Mouse (Mus musculus) MEL (cell line): ENCODE data around the gene Kcnh6. TPM values are rescaled to one million over a fixed set of nuclear protein-coding genes. Genes with fewer than 3 reads are reported as not detected.

ENCODE experiments used
- DNase-seq: peaks from one replicate; pipeline ENCODE4 v3.0.0; 2011; ENCODE audit warnings: low read depth, low spot score
- H3K27ac ChIP-seq: 2 replicates; pipeline ENCODE4 v1.5.1; 2012; ENCODE audit warnings: low read depth, mild to moderate bottlenecking, control low read depth, low read length, moderate library complexity; ENCODE audit not compliant: control insufficient read depth
- H3K27me3 ChIP-seq, 2 experiments: fragments of 150-350 bp in 1 of 2; sonication (generic) in 1 of 2; 2 replicates each; pipeline ENCODE4 v1.6.1; 2012; ENCODE audit warnings: low read length in 2 of 2, mild to moderate bottlenecking in 2 of 2, improper control_type of control experiment in 1 of 2, moderate library complexity in 1 of 2; ENCODE audit not compliant: insufficient read depth in 2 of 2, control insufficient read depth in 1 of 2
- H3K36me3 ChIP-seq, 2 experiments: 2 replicates each; pipeline ENCODE4 v1.6.1; 2012 to 2014; ENCODE audit warnings: low read length in 2 of 2, improper control_type of control experiment in 1 of 2, inconsistent platforms in 1 of 2, mild to moderate bottlenecking in 1 of 2; ENCODE audit not compliant: insufficient read depth in 2 of 2, control insufficient read depth in 1 of 2
- H3K4me1 ChIP-seq, 2 experiments: fragments of 150-350 bp in 1 of 2; sonication (generic) in 1 of 2; 2 replicates each; pipeline ENCODE4 v1.6.1; 2012; ENCODE audit warnings: low read length in 2 of 2, improper control_type of control experiment in 1 of 2, mild to moderate bottlenecking in 1 of 2; ENCODE audit not compliant: insufficient read depth in 2 of 2, control insufficient read depth in 1 of 2
- H3K4me3 ChIP-seq, 2 experiments: fragments of 150-350 bp in 1 of 2; sonication (generic) in 1 of 2; 2 replicates each; pipeline ENCODE4 v1.5.1; 2012; ENCODE audit warnings: low read depth in 2 of 2, low read length in 2 of 2, mild to moderate bottlenecking in 2 of 2, moderate library complexity in 2 of 2, control low read depth in 1 of 2, improper control_type of control experiment in 1 of 2; ENCODE audit not compliant: control insufficient read depth in 1 of 2, insufficient read depth in 1 of 2
- H3K79me2 ChIP-seq: 2 replicates; pipeline ENCODE4 v1.6.1; 2012; ENCODE audit warnings: mild to moderate bottlenecking, low read length, moderate library complexity; ENCODE audit not compliant: control insufficient read depth, poor library complexity, insufficient read depth
- H3K9ac ChIP-seq: 2 replicates; pipeline ENCODE4 v1.6.1; 2012; ENCODE audit warnings: low read depth, mild to moderate bottlenecking, control low read depth, low read length, moderate library complexity; ENCODE audit not compliant: control insufficient read depth, poor library complexity, severe bottlenecking
- H3K9me3 ChIP-seq: fragments of 150-350 bp; sonication (generic); replicated peaks from 2 replicates; pipeline ENCODE4 v1.6.1; 2012; ENCODE audit warnings: mild to moderate bottlenecking, low read length, improper control_type of control experiment, moderate library complexity; ENCODE audit not compliant: insufficient read depth
- BHLHE40 ChIP-seq: IDR thresholded peaks from 2 replicates; pipeline ENCODE4 v1.6.1; 2012; ENCODE audit warnings: low read depth, mild to moderate bottlenecking, inconsistent platforms, low read length, improper control_type of control experiment, borderline replicate concordance
- CHD1 ChIP-seq: IDR thresholded peaks from 2 replicates; pipeline ENCODE4 v1.6.1; 2012; ENCODE audit warnings: low read depth, mild to moderate bottlenecking, inconsistent platforms, low read length, improper control_type of control experiment
- CHD2 ChIP-seq: IDR thresholded peaks from 2 replicates; pipeline ENCODE4 v1.6.1; 2011; ENCODE audit warnings: low read length, improper control_type of control experiment
- ELF1 ChIP-seq: IDR thresholded peaks from 2 replicates; pipeline ENCODE4 v1.6.1; 2014; ENCODE audit warnings: low read depth, mild to moderate bottlenecking, inconsistent platforms, low read length, improper control_type of control experiment, moderate library complexity
- EP300 ChIP-seq, 2 experiments: IDR thresholded peaks; 2 replicates each; pipeline ENCODE4 v1.6.1; 2011; ENCODE audit warnings: improper control_type of control experiment in 2 of 2, low read length in 2 of 2, low read depth in 1 of 2, mild to moderate bottlenecking in 1 of 2
- GABPA ChIP-seq: IDR thresholded peaks from 2 replicates; pipeline ENCODE4 v1.6.1; 2012; ENCODE audit warnings: low read depth, mild to moderate bottlenecking, inconsistent platforms, low read length, improper control_type of control experiment, moderate library complexity
- HCFC1 ChIP-seq: IDR thresholded peaks from 2 replicates; pipeline ENCODE4 v1.6.1; 2012; ENCODE audit warnings: low read depth, mild to moderate bottlenecking, inconsistent platforms, low read length, improper control_type of control experiment, moderate library complexity
- JUND ChIP-seq: IDR thresholded peaks from 2 replicates; pipeline ENCODE4 v1.6.1; 2011; ENCODE audit warnings: low read depth, mild to moderate bottlenecking, improper control_type of control experiment, low read length
- KAT2A ChIP-seq: conservative IDR thresholded peaks from 2 replicates; pipeline ENCODE4 v1.6.1; 2012; ENCODE audit warnings: low read depth, low read length, improper control_type of control experiment, inconsistent platforms
- MAX ChIP-seq: IDR thresholded peaks from 2 replicates; pipeline ENCODE4 v1.6.1; 2011; ENCODE audit warnings: low read length, improper control_type of control experiment
- MAZ ChIP-seq: IDR thresholded peaks from 2 replicates; pipeline ENCODE4 v1.6.1; 2012; ENCODE audit warnings: low read depth, mild to moderate bottlenecking, inconsistent platforms, low read length, improper control_type of control experiment
- MXI1 ChIP-seq: IDR thresholded peaks from 2 replicates; pipeline ENCODE4 v1.6.1; 2011; ENCODE audit warnings: mild to moderate bottlenecking, low read depth, low read length, improper control_type of control experiment
- MYB ChIP-seq: IDR thresholded peaks from 2 replicates; pipeline ENCODE4 v1.6.1; 2011; ENCODE audit warnings: mild to moderate bottlenecking, low read depth, low read length, improper control_type of control experiment
- MYC ChIP-seq: IDR thresholded peaks from 2 replicates; pipeline ENCODE4 v1.6.1; 2011; ENCODE audit warnings: low read depth, mild to moderate bottlenecking, low read length, improper control_type of control experiment, moderate library complexity
- NELFE ChIP-seq: IDR thresholded peaks from 2 replicates; pipeline ENCODE4 v1.6.1; 2011; ENCODE audit warnings: low read depth, low read length, improper control_type of control experiment
- POLR2A ChIP-seq, 2 experiments: IDR thresholded peaks; 2 replicates each; pipeline ENCODE4 v1.6.1; 2011 to 2012; ENCODE audit warnings: low read length in 2 of 2, mild to moderate bottlenecking in 2 of 2, control low read depth in 1 of 2, improper control_type of control experiment in 1 of 2, low read depth in 1 of 2, moderate library complexity in 1 of 2; ENCODE audit not compliant: control insufficient read depth in 1 of 2, insufficient read depth in 1 of 2, poor library complexity in 1 of 2
- POLR2AphosphoS2 ChIP-seq: IDR thresholded peaks from 2 replicates; pipeline ENCODE4 v1.6.1; 2011; ENCODE audit warnings: low read length, improper control_type of control experiment
- POLR2AphosphoS5 ChIP-seq: IDR thresholded peaks from 2 replicates; pipeline ENCODE4 v1.6.1; 2012; ENCODE audit warnings: low read depth, borderline replicate concordance, mild to moderate bottlenecking, inconsistent platforms, low read length, moderate library complexity, mixed read lengths
- SIN3A ChIP-seq: IDR thresholded peaks from 2 replicates; pipeline ENCODE4 v1.6.1; 2012; ENCODE audit warnings: low read length, improper control_type of control experiment, inconsistent platforms
- SMC3 ChIP-seq: IDR thresholded peaks from 2 replicates; pipeline ENCODE4 v1.6.1; 2011; ENCODE audit warnings: low read depth, low read length, improper control_type of control experiment
- TAL1 ChIP-seq: IDR thresholded peaks from 2 replicates; pipeline ENCODE4 v1.6.1; 2012; ENCODE audit warnings: mild to moderate bottlenecking, inconsistent platforms, low read length, moderate library complexity, mixed read lengths
- TBP ChIP-seq: IDR thresholded peaks from 2 replicates; pipeline ENCODE4 v1.8.0; 2011; ENCODE audit warnings: low read depth, low read length, improper control_type of control experiment
- TCF12 ChIP-seq: IDR thresholded peaks from 2 replicates; pipeline ENCODE4 v1.6.1; 2014; ENCODE audit warnings: low read depth, mild to moderate bottlenecking, inconsistent platforms, low read length, improper control_type of control experiment, moderate library complexity
- UBTF ChIP-seq: IDR thresholded peaks from 2 replicates; pipeline ENCODE4 v1.6.1; 2012; ENCODE audit warnings: low read depth, mild to moderate bottlenecking, inconsistent platforms, low read length, improper control_type of control experiment, moderate library complexity, borderline replicate concordance; ENCODE audit not compliant: insufficient read depth
- USF1 ChIP-seq: IDR thresholded peaks from 2 replicates; pipeline ENCODE4 v1.6.1; 2014; ENCODE audit warnings: low read depth, mild to moderate bottlenecking, inconsistent platforms, low read length, improper control_type of control experiment, moderate library complexity
- USF2 ChIP-seq, 2 experiments: IDR thresholded peaks; 2 replicates each; pipeline ENCODE4 v1.6.1; 2011 to 2012; ENCODE audit warnings: improper control_type of control experiment in 2 of 2, low read length in 2 of 2, borderline replicate concordance in 1 of 2, inconsistent platforms in 1 of 2, low read depth in 1 of 2, mild to moderate bottlenecking in 1 of 2; ENCODE audit not compliant: insufficient read depth in 1 of 2
- ZC3H11A ChIP-seq: IDR thresholded peaks from 2 replicates; pipeline ENCODE4 v1.6.1; 2012; ENCODE audit warnings: low read depth, mild to moderate bottlenecking, inconsistent platforms, low read length, improper control_type of control experiment
- ZKSCAN1 ChIP-seq: IDR thresholded peaks from 2 replicates; pipeline ENCODE4 v1.6.1; 2012; ENCODE audit warnings: low read depth, mild to moderate bottlenecking, inconsistent platforms, low read length, improper control_type of control experiment, moderate library complexity
- ZMIZ1 ChIP-seq: IDR thresholded peaks from 2 replicates; pipeline ENCODE4 v1.6.1; 2012; ENCODE audit warnings: low read depth, mild to moderate bottlenecking, inconsistent platforms, low read length, improper control_type of control experiment, moderate library complexity
- ZNF384 ChIP-seq: IDR thresholded peaks from 2 replicates; pipeline ENCODE4 v1.6.1; 2012; ENCODE audit warnings: low read depth, mild to moderate bottlenecking, inconsistent platforms, low read length, improper control_type of control experiment
- polyA plus RNA-seq, 2 experiments: library from polyadenylated mRNA; stranded (reverse) in 1 of 2; unstranded in 1 of 2; fragments of >175 nt in 1 of 2; fragments of >200 nt in 1 of 2; gene quantifications; 2 replicates each; pipeline versions ENCODE4 v1.2.1 to v1.2.4; 2012; ENCODE audit warnings: low replicate concordance in 2 of 2, low read depth in 1 of 2; ENCODE audit not compliant: insufficient read length in 2 of 2, insufficient read depth in 1 of 2, missing spikeins in 1 of 2
- total RNA-seq: library from RNA; depleted of rRNA; stranded (reverse); fragments of 300-350 nt; gene quantifications from 2 replicates; pipeline ENCODE4 v1.2.3, GENCODE M21; 2012

Gene Kcnh6
- total and polyA plus RNA-seq, 3 experiments = 0.04 to 0.07 TPM; not detected in 1

DNA sequence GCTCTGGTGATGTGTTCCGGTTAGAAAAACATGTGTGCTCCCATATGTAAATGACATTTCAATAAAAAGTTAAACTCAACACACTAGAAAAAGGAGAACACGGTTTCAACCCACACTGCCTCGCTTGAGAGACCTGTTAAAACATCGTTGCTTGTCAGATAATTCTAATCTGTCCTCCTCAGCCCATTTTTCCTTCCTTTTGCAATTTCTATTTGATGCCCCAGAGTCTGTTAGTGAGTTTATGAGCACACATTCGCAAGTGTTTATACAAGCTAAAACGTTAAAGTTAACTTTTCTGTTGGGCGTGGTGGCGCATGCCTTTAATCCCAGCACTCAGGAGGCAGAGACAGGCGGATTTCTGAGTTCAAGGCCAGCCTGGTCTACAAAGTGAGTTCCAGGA is 27.1 kb downstream of the Kcnh6 start (continued):
- 0 out of 2 replicates have a peak, but pooled peaks have one; percentile 42 for TF ChIP-seq ZMIZ1
- TF ChIP-seq CHD1 = no peak; the same call in 1 of the 2 replicates
- no peak for TF ChIP-seq SMC3
- TF ChIP-seq USF2 (IDR thresholded peaks at IDR 0.05; ENCODE audit: borderline replicate concordance in 1 of 2, insufficient read depth in 1 of 2, low read depth in 1 of 2, low read length in 2 of 2) = no peak
- peak; percentile 88 for TF ChIP-seq TBP
- 0 out of 2 replicates have a peak, but pooled peaks have one; percentile 14 for TF ChIP-seq KAT2A
- peak; percentile 78 for TF ChIP-seq MAX
- no peak for TF ChIP-seq ZC3H11A
- TF ChIP-seq GABPA = no peak
- peak; percentile 56; the same call in 1 of the 2 replicates for TF ChIP-seq MAZ
- TF ChIP-seq ZKSCAN1 = no peak
- TF ChIP-seq TAL1 = peak; percentile 83
- TF ChIP-seq MXI1 = peak; percentile 83

DNA sequence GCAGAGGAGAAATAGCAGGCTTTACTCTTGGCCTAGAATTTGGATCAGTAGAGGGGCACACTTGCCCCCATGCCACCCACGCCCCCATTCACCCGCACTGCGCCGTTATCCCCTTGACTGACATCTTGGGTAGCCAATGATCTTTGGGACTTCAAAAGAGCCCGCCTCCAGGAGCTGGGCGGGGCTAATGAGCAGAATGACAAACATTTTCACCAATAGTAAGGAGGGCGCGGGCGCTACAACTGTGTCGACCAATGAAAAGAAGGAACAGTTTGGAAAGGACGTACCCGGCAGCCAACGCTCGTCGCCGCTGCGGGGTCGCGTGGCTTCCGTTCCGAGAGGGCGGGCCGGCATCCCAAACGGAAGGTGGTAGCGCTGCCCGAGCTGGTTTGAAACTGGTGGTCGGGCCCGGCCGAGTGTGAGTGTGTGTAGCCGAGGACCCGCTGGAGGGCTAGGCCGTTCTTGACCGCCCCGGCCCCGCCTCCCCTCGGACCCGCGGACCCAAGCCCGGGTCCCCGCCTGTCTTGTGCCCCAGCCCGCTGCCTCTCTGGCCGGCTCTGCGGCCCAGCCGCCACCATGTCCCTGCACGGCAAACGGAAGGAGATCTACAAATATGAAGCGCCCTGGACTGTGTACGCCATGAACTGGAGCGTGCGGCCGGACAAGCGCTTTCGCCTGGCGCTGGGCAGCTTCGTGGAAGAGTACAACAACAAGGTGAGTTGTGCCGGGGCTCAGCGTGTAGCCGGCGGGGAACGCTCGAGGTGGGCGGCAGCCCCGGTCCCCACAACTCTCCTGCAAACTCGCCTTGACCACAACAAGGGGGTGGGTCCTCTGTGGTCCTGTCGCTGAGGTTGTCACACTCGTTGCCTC is 28.9 kb downstream of the Kcnh6 start, which contains the start of gene Dcaf7:
TSS of gene Dcaf7 (plus strand) at position 325 of the 870 bp plus-strand sequence.
- H3K4me1 ChIP-seq = peaks cover 20 to 41% of the 10 kb centered on the region in 2 experiments
- peak within 1 kb of the TSS; percentile 89 for H3K27ac ChIP-seq

More for the DNA sequence above, 28.9 kb downstream of the Kcnh6 start, which contains the start of gene Dcaf7:
- peaks cover 49% of the 10 kb centered on the region for H3K79me2 ChIP-seq
- peak; percentile 99 for DNase-seq
- H3K9me3 ChIP-seq = no peaks in the 10 kb centered on the region
- TF ChIP-seq USF1 = peak; percentile 93
- TF ChIP-seq MAX = peak; percentile 6; the same call in 1 of the 2 replicates
- peak; percentile 86 for TF ChIP-seq SIN3A
- TF ChIP-seq ZMIZ1 = peak; percentile 94
- no peak for TF ChIP-seq MAZ
- peak; percentile 72 for TF ChIP-seq TBP
- no peak for TF ChIP-seq MYB
- no peak for TF ChIP-seq UBTF
- peak; percentile 92 for TF ChIP-seq CHD2
- TF ChIP-seq KAT2A = no peak; the same call in 1 of the 2 replicates
- no peak for TF ChIP-seq BHLHE40
- peak; percentile 43; the same call in 1 of the 2 replicates for TF ChIP-seq MYC
- TF ChIP-seq NELFE = peak; percentile 88
- TF ChIP-seq ZC3H11A = no peak
- no peak for TF ChIP-seq POLR2AphosphoS5
- TF ChIP-seq ZNF384 = no peak
- no peak for TF ChIP-seq JUND
- no peak for TF ChIP-seq EP300 (IDR thresholded peaks at IDR 0.05; ENCODE audit: low read depth in 1 of 2, low read length in 2 of 2)
- TF ChIP-seq SMC3 = no peak
- TF ChIP-seq TAL1 = no peak
- peak; percentile 78 for TF ChIP-seq ELF1
- TF ChIP-seq POLR2A (IDR thresholded peaks at IDR 0.05; ENCODE audit: control insufficient read depth in 1 of 2, insufficient read depth in 1 of 2, low read depth in 1 of 2, low read length in 2 of 2, poor library complexity in 1 of 2) = peak; percentile 72
- TF ChIP-seq MXI1 = peak; percentile 84
- TF ChIP-seq HCFC1 = peak; percentile 88
- TF ChIP-seq TCF12 = peak; percentile 40; the same call in 1 of the 2 replicates
- peak; percentile 76; the same call in 1 of the 2 replicates for TF ChIP-seq POLR2AphosphoS2
- TF ChIP-seq ZKSCAN1 = no peak
- peaks cover under 1 to 47% of the 10 kb centered on the region in 2 experiments; a peak in 3 of 4 replicates for H3K36me3 ChIP-seq
- H3K9ac ChIP-seq = peak within 1 kb of the TSS; percentile 91
- peak within 1 kb of the TSS; percentile 81 to 98 for H3K4me3 ChIP-seq
- no peaks in the 10 kb centered on the region for H3K27me3 ChIP-seq
